Mouse (Mus musculus): Measurements from ENCODE around the gene Taok3.

- no peak for TF ChIP-seq POLR2A (IDR thresholded peaks at IDR 0.05; ENCODE audit: low read depth, low read length)
- no peak for TF ChIP-seq KAT2A (IDR thresholded peaks at IDR 0.05; ENCODE audit: insufficient replicate concordance, low read length)
- TF ChIP-seq CTCF (conservative IDR thresholded peaks at IDR 0.05 in 1 of 2, IDR thresholded peaks at IDR 0.05 in 1 of 2; ENCODE audit: low read depth in 2 of 2, low read length in 2 of 2) = no peak
- TF ChIP-seq IRF4 (IDR thresholded peaks at IDR 0.05; ENCODE audit: low read depth, low read length) = no peak
- no peak for TF ChIP-seq EP300 (IDR thresholded peaks at IDR 0.05; ENCODE audit: low read length)
- TF ChIP-seq POLR2AphosphoS2 (IDR thresholded peaks at IDR 0.05; ENCODE audit: low read depth, low read length) = no peak
- no peak for TF ChIP-seq TCF12 (IDR thresholded peaks at IDR 0.05; ENCODE audit: low read depth, low read length)
- no peak for TF ChIP-seq MEF2A (IDR thresholded peaks at IDR 0.05; ENCODE audit: borderline replicate concordance, low read depth, low read length)
Measured at GRCm38 (mm10) chr5:117175896-117176295, 56.0 kb downstream of the Taok3 start.
